Mouse (Mus musculus) cerebellum, postnatal 14 days (tissue): ENCODE data around the gene Eps15l1.
A peak's percentile ranks its signal among the peaks of the same experiment; 100 is the strongest.

Experiments used
- DNase-seq, 2 experiments: peaks; one replicate each; pipeline ENCODE4 v3.0.0; 2021; ENCODE audit warnings: mixed read lengths in 2 of 2

Eps15l1 gene

DNA sequence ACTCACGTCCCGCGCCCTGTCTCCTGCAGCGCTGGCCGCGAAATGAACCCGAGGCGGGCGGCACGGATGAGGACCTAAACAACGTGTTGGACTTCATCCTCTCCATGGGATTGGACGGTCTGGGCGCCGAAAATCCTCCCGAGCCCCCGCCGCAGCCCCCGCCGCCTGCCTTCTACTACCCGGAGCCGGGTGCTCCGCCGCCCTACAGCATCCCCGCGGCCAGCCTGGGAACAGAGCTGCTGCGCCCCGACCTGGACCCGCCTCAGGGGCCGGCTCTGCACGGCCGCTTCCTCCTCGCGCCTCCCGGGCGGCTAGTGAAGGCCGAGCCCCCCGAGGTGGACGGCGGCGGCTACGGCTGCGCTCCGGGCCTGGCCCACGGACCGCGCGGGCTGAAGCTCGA is 101.9 kb downstream of the Eps15l1 start:
- no peak for DNase-seq

DNA sequence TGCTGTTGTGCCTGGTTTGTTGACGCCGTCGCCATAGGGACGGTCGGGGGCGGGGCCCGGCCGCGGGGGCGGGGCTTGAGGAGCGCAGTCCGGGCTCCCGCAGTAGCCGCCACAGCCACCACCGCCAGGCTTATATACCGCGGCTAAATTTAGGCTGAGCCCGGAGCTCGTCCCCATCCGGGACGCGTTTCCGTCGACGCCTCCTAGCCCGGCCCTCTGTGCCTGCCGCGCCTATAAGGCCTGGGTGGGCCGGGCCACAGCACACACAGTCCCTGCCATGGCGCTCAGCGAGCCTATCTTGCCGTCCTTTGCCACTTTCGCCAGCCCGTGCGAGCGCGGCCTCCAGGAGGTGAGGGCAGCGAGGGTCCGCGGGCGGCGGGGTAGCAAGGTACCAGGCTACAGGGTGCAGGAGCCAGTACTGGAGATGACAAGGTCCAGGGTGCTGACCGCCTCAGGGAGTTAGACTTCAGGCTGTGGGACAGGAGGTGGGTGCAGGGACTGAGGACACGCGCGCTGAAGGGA is 102.4 kb downstream of the Eps15l1 start, which contains the start of gene Klf2:
Klf2 (plus strand) TSS at position 233 of the 522 bp plus-strand sequence.
- DNase-seq = peak; percentile 80

DNA sequence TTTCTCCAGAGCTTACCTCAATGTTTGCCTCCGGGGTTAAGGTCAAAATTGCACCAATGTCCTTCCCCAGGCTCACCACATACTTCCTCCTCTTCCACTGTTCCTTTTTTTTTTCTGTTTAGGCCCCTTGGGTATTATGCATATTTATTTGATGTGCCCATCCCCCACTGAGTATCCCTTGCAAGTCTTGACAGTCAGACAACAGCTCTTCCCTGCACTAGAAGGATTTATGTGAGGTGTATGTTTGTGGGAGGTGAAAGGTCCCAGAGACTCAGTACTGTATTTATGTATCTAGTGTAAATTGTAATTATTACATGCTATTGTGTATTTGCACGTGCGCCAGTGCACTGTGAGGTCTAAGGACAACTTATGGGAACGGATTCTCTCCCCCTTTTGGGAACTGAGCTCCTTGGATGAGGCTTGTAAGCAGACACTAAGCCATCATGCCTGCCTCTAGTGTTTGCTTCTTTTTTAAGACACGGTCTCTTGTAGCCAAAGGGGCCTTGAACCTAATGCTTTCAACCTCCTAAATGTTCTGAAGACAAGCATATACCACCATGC is 103.4 kb downstream of the Eps15l1 start:
- no peak for DNase-seq

DNA sequence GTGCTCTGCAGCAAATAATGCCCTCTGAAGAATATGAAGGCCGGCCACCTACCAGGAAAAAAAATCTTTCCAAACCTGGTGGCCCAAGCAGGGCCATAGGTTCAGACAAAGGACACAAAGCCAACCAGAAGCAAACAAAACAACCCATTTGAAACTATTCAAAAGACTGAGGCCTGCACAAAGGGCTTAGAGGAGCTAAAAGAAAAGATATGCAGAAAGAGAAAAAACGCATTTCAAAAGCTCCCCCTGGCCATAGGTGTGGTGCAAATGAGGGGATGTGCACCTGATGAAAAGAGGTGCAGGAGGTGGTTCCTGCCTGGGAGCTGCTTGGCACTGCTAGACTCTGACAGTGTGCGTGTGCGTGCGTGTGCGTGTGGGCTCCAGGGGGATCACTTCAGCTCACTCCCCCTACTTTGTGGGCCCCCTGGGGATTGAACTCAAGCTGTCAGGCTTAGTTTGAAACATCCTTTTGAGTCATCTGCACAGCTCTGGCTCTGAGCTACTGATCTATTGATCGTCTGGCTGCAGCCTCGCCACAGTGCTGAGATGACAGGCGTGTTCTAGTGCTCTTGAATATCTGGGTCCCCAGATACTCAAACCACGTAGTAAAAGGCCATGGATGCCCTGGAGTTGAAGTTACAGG is 105.1 kb downstream of the Eps15l1 start:
- no peak for DNase-seq

DNA sequence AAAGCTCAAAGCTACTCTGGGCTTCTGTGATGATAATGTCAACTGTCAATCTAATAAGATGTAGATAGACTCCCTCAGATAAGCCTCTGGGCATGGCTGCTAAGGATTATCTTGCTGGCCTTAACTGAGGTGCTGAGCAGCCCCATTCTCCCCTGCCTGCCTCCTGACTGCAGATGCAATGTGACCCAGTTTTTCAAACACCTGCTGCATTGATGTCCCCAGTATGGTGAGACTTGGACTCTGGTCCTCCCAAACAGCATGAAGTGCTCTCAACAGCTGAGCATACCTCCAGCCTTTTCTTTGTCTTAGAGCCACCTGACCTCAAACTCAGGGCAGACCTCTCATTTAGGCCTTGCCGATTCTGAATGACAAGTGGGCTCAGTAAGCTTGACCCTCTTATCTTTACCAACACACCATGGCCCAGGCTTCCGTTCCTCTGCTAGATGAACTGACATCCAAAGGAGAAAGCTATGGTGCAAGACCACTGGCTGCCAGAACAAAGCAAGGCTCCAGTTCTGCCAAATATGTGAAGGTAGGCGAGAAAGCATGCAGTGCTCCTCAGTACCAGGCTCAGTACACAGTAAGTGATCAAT is 108.2 kb downstream of the Eps15l1 start:
- no peak for DNase-seq

DNA sequence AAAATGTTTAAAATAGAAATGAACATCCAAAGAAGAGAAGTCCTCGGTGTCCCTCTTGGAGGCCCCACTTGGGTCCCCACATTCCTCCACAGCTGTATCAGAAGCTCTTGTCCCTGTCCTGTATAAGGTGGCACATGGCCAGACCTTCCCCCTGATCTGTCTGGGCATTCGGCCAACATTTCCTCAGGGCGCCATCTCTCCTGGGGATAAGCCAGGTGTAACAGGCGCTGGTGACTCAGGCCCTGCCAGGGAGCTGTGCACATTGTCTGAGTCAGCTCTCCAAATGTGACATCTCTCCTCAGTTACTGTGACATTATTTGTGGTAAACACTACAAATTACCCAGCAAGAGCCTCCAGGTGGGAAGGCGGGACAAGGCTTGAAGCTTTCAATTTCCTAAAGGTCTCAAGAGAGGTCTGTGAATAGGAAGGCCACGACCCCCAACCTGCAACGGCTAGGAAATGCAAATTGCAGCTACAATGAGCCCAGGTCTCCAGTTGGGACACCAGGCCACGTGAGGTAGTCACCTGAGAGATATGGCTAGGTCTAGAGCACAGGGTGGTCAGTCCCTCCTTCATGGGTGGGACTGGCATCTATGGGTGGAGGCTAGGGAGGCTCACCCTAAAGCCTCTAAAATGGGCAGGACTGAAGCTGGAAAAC is 110.3 kb downstream of the Eps15l1 start:
- DNase-seq = peak; percentile 85 to 86

DNA sequence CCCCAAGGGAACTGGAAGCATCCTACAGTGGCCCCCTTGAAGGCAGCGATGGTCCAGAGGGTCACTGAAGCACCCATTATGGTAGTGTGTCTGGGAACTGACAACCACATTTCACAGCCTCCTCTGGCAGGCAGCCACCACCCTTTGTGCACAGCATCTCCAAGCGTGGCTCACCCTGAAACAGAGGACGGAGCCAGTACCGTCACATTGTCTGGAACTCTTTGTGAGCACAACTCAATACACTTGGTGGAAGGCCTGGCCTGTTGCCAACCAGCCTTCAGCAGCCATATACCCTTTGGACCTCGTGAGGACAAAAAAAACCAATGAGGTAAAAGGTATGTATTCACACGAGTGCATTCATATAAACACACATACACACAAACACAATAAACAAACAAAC is 113.0 kb downstream of the Eps15l1 start:
- peak; percentile 24 to 40 for DNase-seq

DNA sequence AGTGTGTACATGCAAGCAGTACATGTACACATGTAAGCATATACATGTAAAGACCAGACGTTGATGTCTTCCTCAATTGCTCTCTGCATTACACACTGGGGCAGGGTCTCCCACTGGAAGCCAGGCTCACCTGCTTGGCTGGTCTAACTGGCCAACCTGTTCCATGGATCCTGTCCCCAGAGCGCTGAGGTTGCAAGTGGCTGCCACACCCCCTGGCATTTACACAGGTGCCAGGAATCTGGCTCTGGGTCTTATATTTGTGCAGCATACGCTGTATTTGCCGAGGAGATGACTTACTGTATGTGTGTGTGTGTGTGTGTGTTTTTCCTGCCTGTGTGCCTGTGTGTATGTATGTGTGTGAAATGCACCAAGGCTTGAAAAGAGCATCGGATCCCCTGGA is 114.3 kb downstream of the Eps15l1 start:
- no peak for DNase-seq

DNA sequence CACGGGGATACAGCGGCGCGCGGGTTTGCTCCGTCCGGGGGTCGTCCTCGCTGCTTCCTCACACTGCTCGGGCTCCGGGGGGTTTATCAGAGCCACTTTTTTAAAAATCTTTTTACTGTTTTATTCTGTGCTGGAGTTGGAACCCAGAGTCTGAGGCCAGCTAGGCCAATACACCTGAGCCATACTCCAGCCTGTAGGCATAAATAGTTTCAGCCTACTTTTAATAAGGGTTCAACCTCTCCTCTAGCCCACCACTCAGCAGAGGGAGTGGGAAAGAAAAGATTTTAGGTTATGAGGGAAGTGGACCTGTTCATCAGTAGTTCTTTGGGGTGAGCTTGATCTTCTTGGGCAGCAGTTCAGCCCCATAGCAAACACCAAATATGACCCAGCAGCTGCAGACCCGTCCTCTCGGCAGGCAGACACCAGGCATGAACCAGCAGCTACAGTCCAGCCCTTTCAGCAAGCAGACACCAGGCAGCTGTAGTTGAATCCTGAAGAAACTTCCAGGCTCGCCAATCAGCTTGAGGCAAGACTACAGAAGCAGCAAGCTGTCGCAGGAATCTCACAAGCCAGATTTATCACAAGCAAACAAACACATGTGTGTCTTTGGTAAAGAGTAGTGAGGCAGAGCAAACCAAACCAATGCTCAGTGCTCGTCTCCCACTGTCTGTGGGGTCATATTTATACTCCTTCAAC is 115.9 kb downstream of the Eps15l1 start, which contains the start of gene Gm10282:
Gm10282 (minus strand) TSS at position 51 of the 696 bp plus-strand sequence.
- no peak for DNase-seq

DNA sequence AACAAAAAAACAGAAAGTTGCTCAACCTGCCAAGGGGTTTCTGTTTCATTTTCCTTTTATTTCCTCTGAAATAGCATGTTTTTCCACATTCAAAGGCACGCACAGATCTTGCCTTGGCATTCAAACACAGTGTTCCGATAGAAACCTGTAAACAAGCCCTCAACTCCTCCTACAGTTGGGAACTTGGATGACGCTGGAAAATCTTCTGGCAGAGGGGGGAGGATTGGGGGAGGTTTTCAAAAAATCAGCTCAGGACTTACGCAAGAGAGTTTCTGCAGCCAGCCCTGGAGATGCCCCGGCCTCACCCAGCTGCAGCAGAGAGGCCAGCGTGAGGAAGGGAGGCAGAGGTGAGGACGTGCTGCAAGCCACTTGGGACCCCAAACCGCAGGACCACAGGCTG is 117.6 kb downstream of the Eps15l1 start:
- no peak for DNase-seq

DNA sequence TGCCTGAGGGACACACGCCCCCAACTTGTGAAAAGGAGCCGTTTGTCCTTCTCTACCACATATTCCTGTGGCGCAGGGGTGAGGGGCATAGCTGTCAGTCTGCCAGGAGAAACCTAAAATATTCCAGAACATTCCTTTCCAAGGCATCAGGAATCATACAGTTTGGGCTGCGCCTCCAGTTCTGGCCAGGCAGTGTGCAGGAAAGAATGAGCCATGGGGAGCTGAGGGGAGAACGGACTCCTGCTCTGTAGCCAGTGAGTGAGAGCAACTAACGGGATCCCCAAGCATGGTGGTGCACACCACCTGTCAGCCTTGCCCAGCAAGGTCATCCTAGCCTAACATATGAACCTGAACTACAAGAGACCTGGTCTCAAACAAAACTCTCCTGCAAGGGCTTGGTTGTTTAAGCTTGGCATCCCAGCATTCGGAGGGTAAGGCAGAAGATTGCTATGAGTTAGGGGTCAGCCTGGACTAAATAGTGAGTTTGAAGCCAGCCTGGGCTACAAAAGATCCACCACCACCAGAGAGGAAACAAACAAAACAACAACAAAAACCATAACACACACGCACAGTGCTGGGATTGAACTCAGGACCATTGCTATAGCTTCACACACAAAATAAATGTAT is 118.2 kb downstream of the Eps15l1 start:
- no peak for DNase-seq

DNA sequence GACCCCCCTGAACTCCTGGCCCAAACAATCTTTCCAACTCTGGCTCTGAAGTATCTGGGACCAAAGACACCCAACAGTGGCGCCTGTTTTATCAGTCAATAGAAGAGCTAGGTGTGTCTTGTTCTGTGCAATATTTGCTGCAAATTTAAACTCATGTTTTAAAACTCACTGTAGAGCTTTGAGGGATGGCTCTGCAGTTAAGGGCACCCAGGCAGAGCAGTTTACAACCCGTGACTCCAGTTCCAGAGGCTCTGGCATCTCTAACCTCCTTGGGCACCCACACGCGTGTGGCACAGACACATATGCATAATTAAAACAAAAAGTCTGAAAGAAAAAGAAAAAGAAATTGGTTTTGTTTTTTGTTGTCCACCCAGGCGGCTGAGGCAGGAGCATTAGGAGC is 119.8 kb downstream of the Eps15l1 start:
- DNase-seq = no peak

DNA sequence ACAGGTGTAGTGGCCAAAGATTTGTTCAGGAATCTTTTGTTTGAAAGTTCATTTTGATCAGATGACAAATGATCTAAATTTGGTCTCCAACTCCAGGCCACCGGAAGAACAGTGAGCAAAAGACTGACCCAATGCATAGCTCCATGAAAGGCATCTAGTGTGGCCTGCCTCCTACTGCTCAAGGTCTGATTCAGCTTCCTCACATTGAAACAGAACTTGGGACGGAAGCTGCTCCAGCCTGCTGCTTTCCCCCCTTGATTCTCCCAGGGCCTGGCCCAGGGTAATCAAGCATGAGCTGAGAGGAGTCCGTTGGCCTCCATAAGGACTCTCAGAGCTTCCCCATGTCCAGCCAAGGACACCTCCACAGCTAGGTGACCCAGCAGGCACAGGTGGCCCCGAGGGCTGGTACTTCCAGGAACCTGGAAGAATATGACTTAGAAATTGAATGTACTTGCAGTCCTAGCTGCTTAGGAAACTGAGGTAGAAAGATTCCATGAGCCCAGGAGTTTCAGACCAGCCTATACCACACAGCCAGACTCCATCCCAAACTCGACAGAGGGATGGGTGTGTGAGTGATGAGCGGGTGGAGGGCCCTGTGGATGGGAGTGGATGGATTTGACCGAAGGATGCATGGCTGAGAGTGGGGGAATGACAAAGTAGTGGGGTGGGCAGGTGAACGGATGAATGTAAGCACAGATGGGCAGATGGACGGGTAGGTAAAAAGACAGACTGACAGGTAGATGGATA is 120.4 kb downstream of the Eps15l1 start:
- no peak for DNase-seq

DNA sequence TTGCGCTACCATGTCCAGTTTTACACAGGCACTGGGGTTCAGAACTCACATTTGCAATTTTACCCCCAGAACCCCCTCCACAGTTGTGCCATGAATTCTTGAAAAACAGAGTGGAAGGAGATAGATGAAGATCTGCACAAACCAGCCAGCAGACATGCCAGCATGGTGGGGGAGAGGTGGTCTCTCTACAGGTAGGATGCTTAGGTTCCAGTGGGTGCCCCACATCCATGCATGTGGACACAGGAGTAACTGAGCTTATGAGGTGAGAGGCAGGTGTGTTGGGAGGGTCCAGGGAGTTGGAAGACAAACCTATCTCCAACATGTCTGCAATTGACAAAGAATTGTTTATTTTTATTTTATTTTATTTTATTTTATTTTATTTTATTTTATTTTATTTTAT is 122.3 kb downstream of the Eps15l1 start:
- no peak for DNase-seq

DNA sequence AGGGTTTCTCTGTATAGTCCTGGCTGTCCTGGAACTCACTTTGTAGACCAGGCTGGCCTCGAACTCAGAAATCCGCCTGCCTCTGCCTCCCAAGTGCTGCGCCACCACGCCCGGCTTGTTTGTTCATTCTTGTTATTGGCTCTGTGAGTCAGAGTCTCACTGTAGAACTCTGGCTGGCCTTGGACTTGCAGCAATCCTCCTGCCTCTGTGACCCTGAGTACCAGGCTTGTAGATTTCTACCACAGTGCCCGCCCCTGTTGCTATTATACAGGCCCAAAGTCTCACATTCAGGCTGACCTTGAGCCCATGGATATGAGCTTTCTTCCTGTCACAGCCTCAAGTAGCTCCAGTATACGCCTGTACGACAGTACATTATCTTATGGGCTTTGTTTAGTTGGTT is 124.7 kb downstream of the Eps15l1 start:
- no peak for DNase-seq

DNA sequence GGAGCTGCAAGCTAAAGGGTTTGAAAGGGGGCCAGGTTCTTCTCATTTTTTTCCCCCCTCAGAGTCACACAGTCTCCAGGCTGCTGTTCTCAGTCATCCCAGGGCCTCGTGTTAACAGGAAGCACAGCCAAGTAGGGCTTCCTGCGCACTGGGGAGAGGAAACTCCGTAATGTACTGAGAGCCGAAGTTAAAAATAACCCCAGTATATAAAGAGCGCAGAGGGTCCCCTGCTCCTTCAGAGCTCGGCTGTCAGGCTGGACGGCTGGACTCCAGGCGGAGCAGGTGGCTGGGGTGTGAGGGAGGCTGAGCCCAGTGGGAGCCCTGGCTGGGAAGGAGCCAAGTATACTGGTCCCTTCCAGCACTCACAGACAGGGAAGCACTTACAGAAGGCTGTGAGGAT is 125.6 kb downstream of the Eps15l1 start:
- peak; percentile 95 to 97 for DNase-seq

DNA sequence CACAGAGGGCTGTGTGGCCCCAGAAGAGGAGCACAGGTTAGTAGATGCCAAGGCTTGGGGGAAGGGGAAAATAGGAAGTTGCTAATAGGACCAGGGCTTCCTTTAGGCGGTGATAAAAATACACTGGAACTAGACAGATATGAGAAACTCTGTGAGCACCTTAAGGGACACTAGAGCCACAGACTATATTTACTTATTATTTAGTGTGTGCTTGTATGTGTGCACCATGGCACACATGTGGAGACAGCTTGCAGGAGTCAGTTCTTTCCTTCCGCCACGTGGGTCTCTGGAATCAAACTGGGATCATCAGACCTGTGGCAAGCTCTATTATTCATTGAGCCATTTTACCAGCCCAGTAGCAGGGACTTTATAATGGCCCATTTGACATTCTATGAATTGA is 126.1 kb downstream of the Eps15l1 start:
- peak in 1 of 2 experiments; percentile 22 for DNase-seq

DNA sequence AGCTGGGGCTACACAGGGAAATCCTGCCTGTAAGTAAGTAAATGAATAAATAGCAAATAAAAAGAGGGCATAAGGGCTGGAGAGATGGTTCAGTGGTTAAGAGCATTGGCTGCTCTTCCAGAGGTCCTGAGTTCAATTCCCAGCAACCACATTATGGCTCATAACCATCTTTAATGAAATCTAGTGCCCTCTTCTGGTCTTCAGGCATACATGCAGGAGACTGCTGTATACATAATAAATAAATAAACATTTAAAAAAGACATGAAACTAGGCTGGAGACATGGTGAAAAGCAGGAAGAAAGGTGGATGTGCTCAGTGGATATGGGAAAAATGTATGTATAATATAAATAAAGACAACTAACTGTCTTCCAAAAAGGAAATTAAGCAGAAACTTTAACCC is 128.0 kb downstream of the Eps15l1 start:
- no peak for DNase-seq

DNA sequence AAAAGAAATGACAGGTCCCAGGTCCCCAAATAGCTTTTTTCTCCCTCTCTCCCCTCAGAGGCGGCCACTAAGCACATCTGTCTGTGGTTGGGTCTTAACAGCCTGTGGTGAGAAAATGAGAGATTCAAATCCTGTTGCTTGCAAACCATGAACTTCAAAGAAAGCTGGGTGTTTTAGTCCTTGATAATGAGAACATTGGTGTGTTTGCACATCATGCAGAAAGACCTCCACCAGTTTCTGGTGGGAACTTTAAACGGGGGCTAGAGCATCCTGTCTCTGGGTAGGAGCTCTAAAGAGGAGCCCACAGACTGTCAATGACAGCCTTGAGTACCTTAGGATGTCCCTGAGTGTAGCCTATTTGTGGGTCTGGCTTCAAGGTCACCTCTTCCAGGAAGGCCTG is 130.2 kb downstream of the Eps15l1 start:
- no peak for DNase-seq
